Mouse (Mus musculus): Measurements from ENCODE around the gene Ehf.

DNA sequence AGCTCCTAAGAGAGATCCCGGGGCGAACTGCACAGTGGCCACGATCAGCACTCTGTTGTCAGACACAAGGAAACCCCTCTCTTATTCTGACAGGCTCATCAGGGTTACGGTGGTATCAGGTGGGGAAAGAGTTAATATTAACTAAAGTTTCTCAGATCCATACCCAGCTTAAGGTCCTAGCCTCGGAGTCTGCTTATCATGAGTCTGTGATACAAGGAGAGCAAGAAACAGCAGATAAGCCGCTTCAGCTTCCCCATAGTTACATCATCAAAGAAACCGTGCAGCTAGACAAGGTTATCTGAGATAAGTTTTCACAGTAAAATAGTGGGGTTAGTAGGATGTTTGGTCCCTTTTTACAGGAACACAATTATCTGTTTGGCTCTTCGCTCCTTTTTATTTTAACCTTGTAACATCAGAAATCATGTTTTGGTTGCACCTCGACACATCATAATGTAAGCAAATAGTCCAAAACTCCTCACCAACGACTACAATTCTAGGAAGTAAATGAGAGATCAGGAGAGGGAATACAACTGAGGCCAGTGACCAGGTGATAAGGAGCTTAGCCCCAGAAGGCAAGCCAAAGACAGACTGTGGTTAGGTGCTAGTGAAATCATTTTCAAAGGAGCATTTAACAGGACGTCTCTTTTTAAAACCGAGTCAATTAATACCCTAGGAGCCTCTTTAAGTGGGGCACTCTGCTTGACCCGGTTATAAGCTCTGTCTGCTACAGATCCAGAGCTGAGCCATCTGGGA lies 4.2 kb downstream of the Ehf start:
- TF ChIP-seq CTCF (IDR thresholded peaks at IDR 0.05; ENCODE audit: extremely low read depth, insufficient read depth, low read length), result no peak
- no peak for TF ChIP-seq POLR2A (IDR thresholded peaks at IDR 0.05; ENCODE audit: extremely low read depth, insufficient read depth, low read length)

Data from cortical plate, adult 2 months (tissue).